Mouse (Mus musculus) ES-E14 (cell line): ENCODE data around the gene Dennd1a.

Source experiments
- MAFK ChIP-seq: IDR thresholded peaks from 2 replicates; pipeline ENCODE4 v1.6.1; 2014; ENCODE audit warnings: mild to moderate bottlenecking, low read depth, low read length, inconsistent platforms; ENCODE audit not compliant: insufficient read depth
- ZC3H11A ChIP-seq: IDR thresholded peaks from 2 replicates; pipeline ENCODE4 v1.6.1; 2012; ENCODE audit warnings: low read depth, mild to moderate bottlenecking, inconsistent platforms, low read length, borderline replicate concordance

GRCm38 (mm10) chr2:38093968-38094367 is 193.2 kb downstream of the Dennd1a start:
- TF ChIP-seq ZC3H11A (no peak), MAFK (no peak)
